Mouse (Mus musculus) kidney, adult 9 months (tissue): ENCODE data around the gene Ttc39b.

Experiments used
- DNase-seq: peaks from one replicate; pipeline ENCODE4 v3.0.0; 2022

Gene Ttc39b

DNA sequence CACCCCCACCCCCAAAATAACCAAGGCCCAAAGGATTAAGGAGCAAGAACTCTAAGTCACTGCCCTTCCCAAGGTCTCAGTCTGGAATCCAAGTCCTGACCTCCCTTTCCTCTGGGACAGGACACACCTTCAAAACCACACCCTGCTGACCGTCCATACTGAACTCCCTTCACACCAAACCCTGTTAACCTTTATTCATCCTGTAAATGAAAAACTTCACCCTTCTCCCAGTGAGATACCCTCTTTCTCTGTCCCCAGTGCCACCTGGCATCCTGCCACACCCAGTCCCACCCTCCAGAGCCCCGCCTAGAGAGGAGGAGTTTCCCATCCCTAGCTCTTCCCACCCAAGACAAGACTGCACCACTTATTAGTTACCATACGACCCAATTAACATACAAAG lies 7.3 kb downstream of the Ttc39b start:
- no peak for DNase-seq

DNA sequence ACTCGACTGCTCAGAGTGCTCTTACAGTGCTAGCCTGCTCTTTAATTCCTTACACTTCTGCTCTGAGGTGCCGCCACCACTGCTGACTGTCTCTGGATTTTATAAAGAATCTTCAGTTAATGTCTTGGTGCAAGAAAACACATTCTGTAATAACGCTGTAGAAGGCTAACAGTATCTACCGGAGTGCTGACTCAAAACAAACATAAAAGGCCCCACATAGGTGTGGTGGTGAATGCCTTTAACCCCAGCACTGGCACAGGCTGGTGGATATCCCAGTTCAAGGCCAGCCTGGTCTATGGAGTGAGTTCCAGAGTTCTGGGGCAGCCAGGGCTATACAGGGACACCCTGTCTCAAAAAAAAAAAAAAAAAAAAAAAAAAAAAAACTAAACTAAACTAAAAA lies 8.1 kb downstream of the Ttc39b start:
- no peak for DNase-seq

DNA sequence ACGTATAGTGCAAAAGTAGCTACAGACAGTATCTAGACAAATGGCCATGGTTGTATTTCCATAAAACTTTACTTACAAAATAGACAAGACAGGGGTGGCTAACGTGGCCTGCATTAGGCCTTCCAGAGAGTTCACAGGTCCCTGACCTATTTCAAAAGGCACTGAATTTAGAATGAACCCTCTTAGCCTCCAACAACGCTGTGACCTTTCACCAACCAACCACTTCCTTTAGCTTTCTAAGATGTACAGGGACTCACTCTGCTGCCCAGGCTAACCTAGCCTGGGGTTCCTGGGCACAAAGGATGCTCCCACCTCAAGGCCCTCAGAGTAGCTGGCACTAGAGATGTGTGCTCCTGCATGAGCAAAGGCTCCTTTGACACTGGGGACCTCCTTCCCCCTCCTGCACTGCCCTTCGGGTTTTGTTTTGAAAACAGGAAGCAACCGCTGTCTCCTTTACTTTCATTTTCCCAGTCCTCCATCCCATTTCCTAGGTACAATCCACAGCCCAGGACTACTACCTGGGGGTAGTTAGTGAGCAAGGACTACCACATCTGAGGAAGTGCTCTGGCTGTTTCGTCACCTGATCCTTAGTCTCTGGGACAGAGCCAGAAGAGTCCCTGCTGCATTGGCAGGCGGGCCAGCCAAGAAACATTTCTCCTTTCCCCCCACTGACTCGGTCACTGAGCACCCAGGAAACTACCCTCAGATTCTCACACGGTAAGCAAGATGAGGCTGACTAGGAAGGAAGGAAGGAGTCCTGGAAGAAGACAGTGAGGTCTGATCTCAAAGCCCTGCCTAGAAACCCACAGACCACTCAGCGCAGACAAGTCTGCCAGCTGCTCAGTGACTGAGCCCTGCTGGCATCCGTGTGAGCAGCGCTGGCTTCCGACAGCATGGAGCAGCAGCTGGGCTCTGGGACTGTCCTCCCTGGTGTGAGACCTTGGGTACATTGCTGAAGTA lies 8.9 kb downstream of the Ttc39b start:
- peak; percentile 52 for DNase-seq

DNA sequence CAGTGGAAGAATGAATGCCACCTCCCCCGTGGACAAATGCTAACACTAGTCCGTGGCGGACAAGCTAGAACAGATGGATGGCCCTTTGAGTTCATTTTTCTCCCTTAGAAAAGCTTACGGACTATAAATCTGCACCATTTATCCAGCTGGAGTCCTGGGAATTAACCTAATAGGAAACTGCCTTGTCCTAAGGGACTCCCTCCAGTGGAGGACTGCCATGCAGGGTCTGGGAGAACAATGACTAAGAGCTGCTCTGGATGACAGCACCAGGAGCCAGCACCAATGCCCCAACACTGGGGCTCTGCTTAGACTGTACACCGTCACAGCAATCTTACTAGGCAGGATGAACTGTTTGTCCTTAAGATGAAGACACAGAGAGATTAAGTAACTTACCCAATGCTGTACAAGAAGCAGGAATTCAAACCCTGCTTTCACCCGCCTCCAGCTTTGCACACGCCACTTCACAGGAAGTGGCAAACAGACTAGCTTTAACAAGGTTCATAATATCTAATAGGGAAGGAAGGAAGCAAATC lies 9.7 kb downstream of the Ttc39b start:
- DNase-seq, result no peak

DNA sequence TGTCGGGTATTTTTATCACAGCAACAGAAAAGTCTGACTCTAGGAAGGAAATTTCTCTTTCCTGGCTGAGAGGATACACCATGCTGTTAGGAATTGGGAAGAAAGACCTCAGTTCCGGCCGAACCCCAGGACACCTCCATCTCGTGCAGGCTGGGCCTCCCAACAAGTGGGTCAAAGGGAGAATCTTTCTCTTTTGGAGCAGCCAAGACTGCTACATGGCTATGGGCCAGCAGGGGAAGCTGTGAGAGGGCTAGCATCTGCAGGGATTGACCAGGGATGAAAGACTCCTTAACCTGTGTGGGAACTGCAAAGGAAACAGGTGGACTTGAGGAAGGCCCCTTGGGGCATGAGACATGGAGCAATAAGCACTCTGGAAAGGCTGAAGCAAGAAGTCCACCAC lies 11.7 kb downstream of the Ttc39b start:
- no peak for DNase-seq

DNA sequence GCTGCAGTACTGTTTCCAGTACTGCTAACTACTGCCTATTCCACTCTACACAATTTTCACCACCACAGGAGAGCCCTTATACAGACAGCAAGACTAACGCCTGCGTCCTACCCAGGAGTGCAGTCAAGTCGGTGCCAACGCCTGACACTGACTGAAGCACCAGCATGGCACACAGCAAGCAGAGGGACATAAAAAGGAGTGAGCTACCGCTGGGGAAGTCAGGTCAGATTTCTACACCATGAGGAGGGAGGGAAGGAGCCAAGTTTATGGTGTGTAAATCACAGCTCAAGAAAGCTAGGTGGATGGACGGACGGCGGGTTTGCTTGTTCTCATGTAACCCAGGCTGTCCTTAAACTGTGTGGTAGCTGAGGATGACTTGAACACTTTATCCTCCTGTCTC lies 12.6 kb downstream of the Ttc39b start:
- DNase-seq, result no peak

DNA sequence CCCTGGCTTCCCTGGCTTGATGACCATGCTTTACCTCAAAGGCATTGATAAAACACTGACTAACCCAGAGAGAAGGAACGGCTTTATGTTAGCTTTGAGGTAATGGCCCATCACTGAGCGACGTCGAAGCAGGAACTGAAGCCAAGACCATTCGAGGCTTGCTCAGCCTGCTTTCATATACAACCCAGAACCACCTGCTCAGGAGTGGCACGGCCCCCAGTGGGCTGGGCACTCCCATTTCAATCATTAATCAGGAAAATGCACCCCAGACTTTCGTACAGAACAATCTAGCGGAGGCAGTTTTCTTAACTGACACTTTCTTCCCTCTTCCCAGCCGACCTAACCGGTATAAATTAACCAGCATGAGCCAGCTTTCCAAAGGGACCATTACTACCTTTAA lies 13.1 kb downstream of the Ttc39b start:
- peak; percentile 56 for DNase-seq

DNA sequence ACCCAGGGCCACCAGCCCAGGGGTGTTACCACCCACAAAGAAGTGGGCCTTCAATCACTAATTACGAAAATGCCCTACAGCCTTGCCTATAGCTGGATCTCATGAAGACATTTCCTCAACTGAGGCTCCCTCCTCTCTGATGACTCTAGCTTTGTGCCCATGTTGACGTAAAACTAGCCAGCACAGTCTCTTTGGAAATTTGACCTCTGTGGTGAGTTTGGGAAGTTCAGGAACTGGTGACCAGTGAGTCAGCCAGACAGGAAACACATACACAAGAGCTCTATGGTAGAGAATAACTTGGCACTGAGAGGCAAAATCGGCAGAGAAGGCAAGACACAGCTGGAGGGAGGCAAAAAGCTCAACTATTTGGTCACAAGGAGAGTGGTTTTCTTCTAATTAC lies 15.1 kb downstream of the Ttc39b start:
- no peak for DNase-seq

DNA sequence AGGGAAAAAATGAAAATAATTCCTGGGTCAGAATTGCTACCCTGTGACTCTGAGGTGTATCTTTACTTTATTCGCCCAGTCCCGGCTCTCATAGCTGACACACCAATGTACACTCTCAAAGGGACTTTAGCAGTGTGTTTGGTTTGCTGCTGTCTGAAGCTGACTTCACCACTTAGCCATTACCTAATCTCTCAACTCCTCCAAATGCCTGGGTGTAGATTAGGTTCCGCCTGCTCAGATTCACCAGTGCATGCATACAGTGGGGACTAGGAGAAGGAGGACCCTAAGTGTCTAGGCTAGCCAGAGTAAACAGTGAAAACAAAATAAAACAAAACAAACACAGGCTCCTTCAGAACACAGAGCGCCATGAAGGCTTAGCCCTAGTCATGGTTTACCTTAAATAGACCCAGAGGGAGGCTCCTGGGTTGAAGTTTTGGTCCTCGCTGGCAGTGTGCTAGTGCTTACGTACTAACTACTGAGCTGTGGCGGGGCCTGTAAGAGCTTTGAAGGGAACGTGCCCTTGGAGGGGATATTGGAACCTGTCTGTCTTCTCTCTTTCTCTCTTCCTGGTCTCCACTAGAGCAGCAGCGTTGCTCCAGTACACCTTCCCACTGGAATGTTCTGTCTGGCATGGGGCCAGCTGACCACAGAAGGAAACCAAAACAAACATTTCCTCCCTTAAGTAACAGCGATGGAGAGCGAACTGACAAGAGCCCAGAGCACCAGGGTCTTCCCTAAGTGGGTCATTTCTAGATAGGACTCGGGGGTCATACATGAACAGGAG lies 16.2 kb downstream of the Ttc39b start:
- DNase-seq, result peak; percentile 61

DNA sequence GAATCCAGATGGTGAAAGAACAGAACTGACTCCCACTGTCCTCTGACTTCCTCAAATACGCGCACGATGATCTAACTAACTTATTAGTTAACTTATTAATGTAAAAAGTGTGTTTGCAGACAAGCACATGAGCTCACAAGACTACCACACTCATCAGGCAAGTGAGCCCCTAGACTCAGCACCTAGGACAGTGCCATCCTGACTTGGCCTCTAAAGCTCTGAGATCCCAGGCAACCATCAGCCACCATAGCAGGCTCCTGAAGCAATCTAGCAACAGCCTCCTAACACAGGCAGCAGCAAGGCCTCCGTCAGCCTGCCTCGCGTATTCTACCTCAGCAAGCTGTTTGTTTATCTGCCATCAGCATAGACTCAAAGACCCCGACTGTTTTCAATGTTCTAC lies 17.2 kb downstream of the Ttc39b start:
- DNase-seq, result no peak

DNA sequence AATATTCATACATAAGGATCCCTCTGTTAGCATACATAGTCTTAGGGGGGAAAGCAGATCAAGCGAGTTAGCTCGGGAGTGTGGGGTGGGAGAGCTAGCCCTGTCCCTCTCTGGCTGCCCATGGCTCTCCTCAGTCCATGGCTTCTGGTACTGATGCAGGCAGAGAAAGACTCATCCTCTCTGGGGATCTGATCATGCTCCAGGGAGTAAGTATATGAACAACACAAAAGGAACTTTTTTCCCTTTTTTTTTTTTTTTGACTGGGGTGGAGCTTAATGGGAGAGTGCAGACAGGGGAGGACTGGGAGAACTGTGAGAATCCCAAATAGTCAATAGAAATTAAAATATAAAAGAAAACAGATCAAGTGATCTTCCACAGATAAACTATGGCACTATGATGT lies 19.0 kb downstream of the Ttc39b start:
- no peak for DNase-seq

DNA sequence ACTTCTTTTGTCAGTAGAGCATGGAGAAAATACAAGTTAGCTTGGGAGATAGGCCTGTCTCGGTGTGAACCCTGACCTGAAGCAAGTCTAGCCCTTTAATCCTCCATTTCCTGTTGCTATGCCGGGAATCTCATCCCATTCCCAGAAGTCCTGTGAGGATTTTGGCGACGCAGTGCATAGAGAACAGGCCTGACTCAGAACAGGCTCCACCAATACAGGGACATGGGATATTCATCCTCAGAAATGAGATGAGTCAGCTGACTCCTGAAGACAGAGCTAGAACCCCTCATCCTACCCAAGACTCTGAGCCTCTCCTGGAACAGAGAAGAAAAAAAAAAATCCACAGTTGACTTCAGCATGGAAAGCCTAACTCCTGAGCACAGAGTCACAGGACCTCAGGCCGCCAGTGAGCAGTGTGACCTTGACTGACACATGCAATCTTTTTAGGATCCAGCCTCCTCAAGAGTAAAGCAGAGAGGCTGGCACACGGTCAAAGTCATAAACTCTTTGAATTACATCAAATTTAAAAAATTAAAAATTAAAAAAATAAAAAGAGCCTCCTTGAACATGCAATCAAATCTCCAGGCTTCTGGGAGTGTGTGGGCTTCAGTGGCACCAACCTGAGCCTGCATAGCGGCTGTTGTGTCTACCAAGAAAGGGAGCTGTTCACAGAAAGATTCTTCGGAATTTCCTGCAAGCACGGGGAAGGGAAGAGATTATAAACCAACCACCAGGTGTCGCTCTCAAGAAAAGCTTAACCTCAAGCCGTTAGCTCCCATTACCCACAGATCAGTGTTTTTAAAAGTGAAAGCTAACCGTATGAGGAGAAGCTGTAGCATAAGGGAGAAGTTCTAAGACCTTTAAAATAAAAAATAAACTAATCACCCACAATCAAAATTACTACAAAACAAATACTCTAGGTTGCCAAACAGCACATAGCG lies 20.9 kb downstream of the Ttc39b start:
- peak; percentile 90 for DNase-seq

DNA sequence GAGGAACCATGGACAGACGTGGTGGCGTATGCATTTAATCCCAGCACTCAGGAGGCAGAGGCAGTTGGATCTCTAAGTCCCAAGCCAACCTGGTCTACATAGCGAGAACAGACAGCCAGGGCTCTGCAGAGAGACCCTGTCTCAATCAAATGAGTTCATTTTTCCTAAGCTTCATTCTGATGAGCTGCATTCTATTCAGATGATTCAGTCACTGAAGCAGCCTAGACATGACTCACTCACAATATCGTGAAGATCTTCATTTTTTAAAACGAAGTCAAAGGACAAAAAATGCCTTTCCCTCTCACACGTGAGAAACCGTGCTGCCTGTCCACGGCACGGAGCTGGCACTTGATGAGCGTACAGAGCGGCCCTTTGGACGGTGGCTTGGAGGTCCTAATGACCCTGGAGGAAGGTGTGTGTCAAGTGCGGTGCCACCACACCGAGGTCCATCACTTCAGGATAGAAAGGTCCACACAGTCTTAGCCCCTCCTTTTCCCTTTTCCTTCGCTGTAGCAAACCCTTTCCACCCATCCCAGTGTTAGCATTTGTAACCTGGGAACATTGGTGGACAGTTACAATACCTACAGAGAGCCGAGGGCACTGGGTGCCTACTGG lies 21.8 kb downstream of the Ttc39b start:
- no peak for DNase-seq

DNA sequence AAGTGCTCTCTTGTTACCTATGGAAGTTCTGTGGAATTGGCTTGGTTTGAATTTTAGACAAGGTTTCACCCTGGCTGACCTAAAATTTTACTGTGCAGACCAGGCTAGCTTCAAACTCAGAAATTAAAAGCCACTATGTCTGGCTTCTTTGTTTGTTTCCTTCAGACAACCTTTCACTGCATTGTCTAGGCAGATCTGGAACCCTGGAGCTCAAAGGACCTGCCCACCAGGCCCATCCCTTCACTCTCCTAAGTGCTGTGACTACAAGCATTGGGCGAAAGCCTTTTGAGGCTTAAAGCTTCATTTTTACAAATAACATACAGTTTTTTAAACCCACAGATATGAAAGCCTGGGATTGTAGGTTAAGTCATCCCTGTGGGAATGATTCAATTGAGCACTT lies 22.3 kb downstream of the Ttc39b start:
- DNase-seq, result no peak

DNA sequence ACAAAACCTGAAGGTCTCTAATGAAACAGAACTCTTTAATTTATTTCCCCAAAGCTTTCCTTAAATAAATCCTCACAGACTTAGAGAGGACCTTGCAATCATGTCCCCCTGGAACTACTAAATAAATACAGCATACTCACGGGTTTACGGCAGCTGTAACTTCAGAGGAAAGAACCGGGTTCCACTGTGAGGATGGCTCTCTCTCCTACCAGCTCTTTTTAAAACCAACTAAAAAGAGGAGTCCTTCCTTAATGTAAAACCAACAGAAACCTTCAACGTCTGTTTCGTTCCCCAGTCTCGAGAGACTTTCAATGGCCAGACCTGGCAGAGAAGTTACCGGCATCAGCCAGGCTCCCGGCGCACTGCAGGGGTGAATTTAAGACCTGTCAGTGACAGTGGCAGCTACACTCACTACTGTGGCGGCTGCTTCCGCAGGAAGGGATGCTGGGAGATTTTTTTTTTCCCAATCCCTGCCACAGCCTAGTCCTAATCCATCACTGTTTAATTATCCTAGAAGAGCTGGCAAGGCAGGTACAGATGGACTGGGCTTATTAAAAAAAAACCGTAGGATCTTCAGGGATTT lies 39.2 kb downstream of the Ttc39b start:
- DNase-seq, result peak; percentile 22

DNA sequence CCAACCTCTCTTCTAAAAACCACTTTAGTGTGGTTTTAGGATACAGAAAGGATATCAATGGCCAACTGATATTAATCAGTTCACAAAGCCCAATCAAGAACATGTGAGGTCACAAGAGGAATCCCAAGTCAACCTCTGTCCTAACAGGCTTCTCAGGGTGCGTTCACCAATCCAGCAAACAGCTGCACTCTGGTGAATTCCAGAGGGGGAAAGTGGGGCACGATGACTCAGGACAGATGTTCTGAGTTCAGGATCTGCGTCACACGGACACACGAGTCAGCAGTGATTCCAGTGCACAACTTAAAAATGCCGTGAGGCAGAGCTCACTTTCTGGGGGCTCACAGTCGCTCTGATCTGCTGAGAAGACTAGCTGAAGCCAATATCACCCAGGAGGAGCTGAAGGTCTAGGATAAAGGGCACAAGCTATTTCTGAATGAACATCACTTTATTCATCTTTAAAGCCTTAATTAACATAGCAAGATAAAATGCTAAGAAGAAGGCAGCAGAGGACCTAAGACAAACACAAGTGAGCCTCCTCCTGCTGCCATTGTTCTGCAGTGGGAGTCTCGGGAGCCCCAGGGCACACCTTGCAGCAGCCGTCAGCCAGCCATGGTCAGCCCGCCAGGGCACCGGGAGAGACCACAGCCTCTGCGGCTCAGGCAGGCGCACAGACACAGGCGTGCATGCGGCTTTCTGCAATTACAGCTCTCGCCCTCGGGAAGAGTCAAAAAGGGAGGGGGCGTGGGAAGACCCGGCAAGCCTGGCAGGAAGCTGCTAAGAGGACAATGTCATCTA lies 39.9 kb downstream of the Ttc39b start:
- DNase-seq, result no peak

DNA sequence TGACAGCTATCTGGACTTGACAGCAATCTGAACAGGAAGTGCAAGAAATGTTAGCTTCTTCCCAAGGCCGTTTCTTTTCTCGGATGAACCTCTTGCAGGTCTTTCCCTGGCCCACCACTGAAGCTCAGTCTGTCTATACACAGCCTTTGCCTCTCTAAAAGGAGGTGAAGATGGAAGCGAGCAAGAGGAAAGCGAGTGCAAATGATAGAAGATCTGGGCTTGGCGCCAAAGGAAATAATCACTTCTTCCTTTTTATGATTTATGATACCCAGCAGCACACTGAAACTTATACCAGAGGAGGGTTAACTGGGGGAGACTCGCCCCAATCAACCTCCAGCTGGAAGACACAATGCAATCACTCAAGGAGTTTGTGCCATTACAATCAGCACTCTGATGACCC lies 41.6 kb downstream of the Ttc39b start:
- no peak for DNase-seq

DNA sequence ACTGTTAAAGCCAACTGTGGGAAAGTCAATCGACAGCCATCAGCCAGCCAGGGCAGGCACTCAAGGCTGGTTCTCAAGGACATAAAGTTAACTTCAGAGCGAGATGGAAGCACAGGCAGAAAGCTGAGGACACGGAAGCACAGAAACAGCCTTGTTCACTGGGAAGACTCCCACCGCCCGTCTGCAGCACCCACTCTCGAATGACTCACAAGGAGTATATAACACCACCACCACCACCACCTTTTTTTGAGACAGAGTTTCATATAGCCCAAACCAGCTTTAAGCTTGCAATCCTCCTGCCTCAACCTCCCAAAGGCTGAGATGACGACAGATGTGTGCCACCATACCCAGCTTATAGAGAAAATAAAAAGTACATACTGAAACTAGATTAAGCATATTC lies 44.8 kb downstream of the Ttc39b start:
- DNase-seq, result no peak

DNA sequence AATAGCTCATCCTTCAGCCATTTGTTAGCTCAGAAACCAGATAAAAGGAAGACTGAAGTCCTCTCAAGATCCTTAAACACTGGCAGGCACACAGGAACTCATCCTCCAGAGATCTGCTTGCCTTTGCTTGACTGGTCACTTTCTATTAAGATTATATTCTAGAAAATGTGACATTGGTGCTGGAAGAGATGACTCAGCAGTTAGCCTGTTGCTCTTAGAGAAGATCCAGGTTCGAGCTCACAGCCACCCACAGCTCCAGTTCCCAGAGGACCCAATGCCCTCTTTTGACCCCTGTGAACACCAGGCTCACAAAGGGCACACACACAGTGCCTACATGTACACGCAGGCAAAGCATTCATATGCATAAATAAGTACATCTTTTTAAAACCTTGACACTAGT lies 49.8 kb downstream of the Ttc39b start:
- DNase-seq, result no peak

DNA sequence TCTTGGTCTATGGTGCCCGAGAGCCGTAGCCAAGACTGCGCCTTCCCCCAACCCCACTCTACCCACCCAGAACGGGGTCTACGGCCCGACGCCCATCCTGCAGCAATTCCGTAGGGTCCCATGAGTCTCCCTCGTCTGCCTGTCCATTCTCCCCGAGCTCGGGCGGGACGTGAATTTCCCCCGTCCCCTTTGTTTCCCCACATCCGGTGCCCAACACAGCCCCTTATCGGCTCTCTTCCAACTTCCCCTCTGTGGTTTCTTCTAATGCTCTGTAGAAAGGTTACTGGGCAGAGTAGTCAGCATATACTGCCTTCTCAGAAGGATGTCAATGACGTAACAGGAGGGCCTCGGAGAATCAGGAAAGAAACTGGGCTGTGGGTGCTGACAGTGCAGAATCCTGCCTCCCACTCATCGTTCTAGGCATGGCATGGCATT lies 50.4 kb downstream of the Ttc39b start:
- no peak for DNase-seq
